27 mouse cellular contexts compared by ENCODE assay signal in the genomic region with DNA sequence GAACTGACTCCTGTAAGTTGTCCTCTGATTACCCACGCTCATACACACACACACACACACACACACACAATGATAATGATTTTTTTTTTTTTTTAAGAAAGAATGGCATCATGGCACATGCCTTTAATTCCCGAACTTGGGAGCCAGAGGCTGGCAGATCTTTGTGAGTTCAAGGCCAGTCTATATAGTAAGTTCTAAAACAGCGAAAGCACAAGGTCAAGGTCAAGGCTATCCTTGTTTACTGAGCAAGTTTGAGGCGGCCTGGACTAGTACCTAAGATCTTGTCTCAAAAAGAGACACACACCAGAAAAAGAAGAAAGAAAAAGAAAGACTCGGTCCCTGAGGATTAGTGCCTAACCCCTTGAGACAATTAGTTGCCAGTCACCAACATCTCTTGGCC. TPM values are rescaled to one million over a fixed set of nuclear protein-coding genes. Genes with fewer than 3 reads are reported as not detected.
A peak's percentile ranks its signal among the peaks of the same experiment; 100 is the strongest.
DNase-seq lines count a peak whose midpoint lies in the region; ATAC-seq and TF ChIP-seq lines count a peak whose summit lies in the region.
"Had no signal": no experiment of that assay in that cellular context is flagged by ENCODE, and none has a peak within 500 bp of the region (broad histone marks: within the 10 kb centered on the region; RNA-seq: fewer than 3 reads in every experiment).

No protein-coding gene starts in this region.

- H3K9ac ChIP-seq in midbrain, embryonic 11.5 days (ENCODE audit: low read length), result no peak overlapping the region
- H3K9ac ChIP-seq in ES-E14 (ENCODE audit: insufficient read depth, low read depth, low read length, poor library complexity, severe bottlenecking), result no peak overlapping the region
- H3K9ac ChIP-seq in heart, adult 2 months (ENCODE audit: low read depth, low read length), result no peak overlapping the region
- H3K9ac ChIP-seq: embryonic facial prominence, embryonic 13.5 days; embryonic facial prominence, embryonic 15.5 days; forebrain, embryonic 12.5 days had no signal

- in situ Hi-C loops in ES-E14 (cut with MboI; ENCODE audit: low sequenced_read_pairs in 2 of 2, unreplicated experiment in 2 of 2), result no loop called here

- no peaks in the 10 kb centered on the region for H3K4me1 ChIP-seq in midbrain, embryonic 11.5 days (ENCODE audit: control insufficient read depth, insufficient read depth, low read length)
- H3K4me1 ChIP-seq in midbrain, embryonic 10.5 days, result peaks cover 3% of the 10 kb centered on the region
- peaks cover 4 to 6% of the 10 kb centered on the region in 2 experiments for H3K4me1 ChIP-seq in ES-E14 (ENCODE audit: control insufficient read depth in 2 of 2, insufficient read depth in 2 of 2, low read length in 2 of 2, poor library complexity in 1 of 2)
- peaks cover 2% of the 10 kb centered on the region for H3K4me1 ChIP-seq in heart, adult 2 months (ENCODE audit: control insufficient read depth, insufficient read depth, low read length)

- 86% methylated on average over 5 of the region's 5 CpGs for WGBS in midbrain, embryonic 11.5 days
- 93% methylated on average over 5 of the region's 5 CpGs for WGBS in midbrain, embryonic 10.5 days
- WGBS in heart, adult 2 months, result 93% methylated on average over 5 of the region's 5 CpGs

- no peak for TF ChIP-seq POLR2A in heart, adult 2 months (IDR thresholded peaks at IDR 0.05; ENCODE audit: insufficient read depth, low read depth, low read length)

- peaks cover 31% of the 10 kb centered on the region for H3K36me3 ChIP-seq in midbrain, embryonic 11.5 days (ENCODE audit: control insufficient read depth, insufficient read depth, low read length)
- H3K36me3 ChIP-seq in midbrain, embryonic 10.5 days, result peaks cover 84% of the 10 kb centered on the region
- H3K36me3 ChIP-seq in ES-E14 (ENCODE audit: control insufficient read depth, insufficient read depth, low read length, poor library complexity, severe bottlenecking), result peaks cover 12% of the 10 kb centered on the region
- H3K36me3 ChIP-seq in heart, adult 2 months (ENCODE audit: control insufficient read depth, insufficient read depth, low read length), result peaks cover 23% of the 10 kb centered on the region

- peaks cover 4% of the 10 kb centered on the region; the same call in 1 of the 2 replicates for H3K9me3 ChIP-seq in midbrain, embryonic 11.5 days (ENCODE audit: control insufficient read depth, low read length)
- H3K9me3 ChIP-seq in midbrain, embryonic 10.5 days (replicated peaks), result peaks cover 13% of the 10 kb centered on the region; the same call in 1 of the 2 replicates
- H3K9me3 ChIP-seq in ES-E14 (ENCODE audit: control insufficient read depth, insufficient read depth, low read depth, low read length), result no peaks in the 10 kb centered on the region
- H3K9me3 ChIP-seq: embryonic facial prominence, embryonic 15.5 days had no signal

- ATAC-seq in midbrain, embryonic 11.5 days (ENCODE audit: low FRiP score), result no peak
- ATAC-seq: CD4-positive, CD25-positive, alpha-beta regulatory T cell, adult 4 months; forebrain, embryonic 14.5 days; forebrain, embryonic 16.5 days had no signal

- no peak overlapping the region for H3K4me2 ChIP-seq in midbrain, embryonic 11.5 days
- H3K4me2 ChIP-seq: embryonic facial prominence, embryonic 13.5 days; embryonic facial prominence, embryonic 15.5 days; forebrain, embryonic 12.5 days had no signal

- no peak for TF ChIP-seq CTCF in heart, adult 2 months (IDR thresholded peaks at IDR 0.05)

- H3K27ac ChIP-seq in midbrain, embryonic 11.5 days (ENCODE audit: low read depth, low read length), result no peak overlapping the region
- no peak overlapping the region for H3K27ac ChIP-seq in midbrain, embryonic 10.5 days (replicated peaks)
- H3K27ac ChIP-seq in ES-E14 (ENCODE audit: insufficient read depth, low read depth, low read length, poor library complexity, severe bottlenecking), result peak overlapping the region; percentile 31; the same call in 1 of the 2 replicates
- no peak overlapping the region for H3K27ac ChIP-seq in heart, adult 2 months
- H3K27ac ChIP-seq: embryonic facial prominence, embryonic 13.5 days; embryonic facial prominence, embryonic 15.5 days; forebrain, embryonic 10.5 days; forebrain, embryonic 12.5 days had no signal

- peaks cover 4% of the 10 kb centered on the region for H3K79me2 ChIP-seq in heart, adult 2 months (replicated peaks; ENCODE audit: control insufficient read depth, insufficient read depth, low read length)

- H3K27me3 ChIP-seq in midbrain, embryonic 11.5 days (ENCODE audit: control insufficient read depth, insufficient read depth, low read length), result no peaks in the 10 kb centered on the region
- no peaks in the 10 kb centered on the region for H3K27me3 ChIP-seq in midbrain, embryonic 10.5 days (ENCODE audit: low read depth, poor library complexity, severe bottlenecking)
- no peaks in the 10 kb centered on the region for H3K27me3 ChIP-seq in heart, adult 2 months (ENCODE audit: control insufficient read depth, insufficient read depth, low read length)
- H3K27me3 ChIP-seq: CH12.LX; embryonic facial prominence, embryonic 13.5 days; embryonic facial prominence, embryonic 15.5 days; forebrain, embryonic 12.5 days had no signal

- peak; percentile 57 for DNase-seq in midbrain, embryonic 11.5 days (ENCODE audit: low spot score, missing footprints)
- DNase-seq in midbrain, embryonic 10.5 days (ENCODE audit: low spot score), result no peak
- DNase-seq in ES-E14 (ENCODE audit: low read depth, low spot score), result peak; percentile 12
- DNase-seq in ZHBTc4 (ENCODE audit: low read depth, low spot score), result peak; percentile 74
- no peak for DNase-seq in heart, adult 2 months
- DNase-seq in gastrocnemius, postnatal 36 days, result no peak
- no peak for DNase-seq in layer of hippocampus, adult 9-10 months (ENCODE audit: low spot score)
- DNase-seq: adrenal gland, adult 2 months; adrenal gland, postnatal 10 days; adrenal gland, postnatal 36 days; B cell, adult 2 months; cerebellum, adult 11 months; cerebellum, adult 18-20 months; cerebellum, adult 8-10 months; cerebellum, adult 9-11 months; cerebellum, postnatal 14 days; cerebellum, postnatal 36 days; embryo, embryonic 11 days had no signal

- no peak overlapping the region for H3K4me3 ChIP-seq in midbrain, embryonic 11.5 days (ENCODE audit: low read depth, low read length)
- no peak overlapping the region for H3K4me3 ChIP-seq in midbrain, embryonic 10.5 days
- no peak overlapping the region for H3K4me3 ChIP-seq in ES-E14 (ENCODE audit: insufficient read depth in 1 of 2, low read depth in 1 of 2, low read length in 2 of 2, poor library complexity in 1 of 2, severe bottlenecking in 1 of 2)
- no peak overlapping the region for H3K4me3 ChIP-seq in heart, adult 2 months
- H3K4me3 ChIP-seq: embryonic facial prominence, embryonic 13.5 days; embryonic facial prominence, embryonic 15.5 days; erythroblast, embryonic 14.5 days; forebrain, embryonic 10.5 days; forebrain, embryonic 12.5 days had no signal

- intact Hi-C loops in heart, adult 2 months (cut with DNase I), result no loop called here
- intact Hi-C loops in gastrocnemius, postnatal 36 days (cut with DNase I), result no loop called here

- TF ChIP-seq EP300 in heart, adult 2 months (IDR thresholded peaks at IDR 0.05; ENCODE audit: insufficient read depth, low read depth, low read length), result no peak

TF ChIP-seq in ES-E14, 5 proteins besides CTCF, POLR2A, EP300 and RAD21:
- TF ChIP-seq MAFK (IDR thresholded peaks at IDR 0.05; ENCODE audit: insufficient read depth, low read depth, low read length), result no peak
- TF ChIP-seq CHD2 (IDR thresholded peaks at IDR 0.05; ENCODE audit: low read depth, low read length), result no peak
- 0 out of 2 replicates have a peak, but pooled peaks have one; percentile 35 for TF ChIP-seq ZNF384 (IDR thresholded peaks at IDR 0.05; ENCODE audit: low read depth, low read length)

RNA-seq across cellular contexts. Expression of a gene that starts 7.7 kb away (rescaled TPM):
- polyA plus RNA-seq in midbrain, embryonic 11.5 days (2014; fragmentation: Nextera tagmentation; extraction: Ambion mirVana), result 52.2 and 56.5 TPM in 2 replicates
- polyA plus RNA-seq in midbrain, embryonic 10.5 days (2016; fragmentation: Nextera tagmentation; extraction: Ambion mirVana), result 54.6 and 58.2 TPM in 2 replicates
- 35.4 and 38.7 TPM in 2 replicates for total RNA-seq in ES-E14 (2012; rRNA removed)
- total RNA-seq in heart, adult 2 months (2021), result 10 to 100 TPM; 26.4 to 26.8 TPM
- 6.9 and 10.5 TPM in 2 replicates for polyA plus RNA-seq in heart, adult 2 months (2012; rRNA removed)
- total RNA-seq in gastrocnemius, postnatal 36 days (2021), result 10 to 100 TPM; 17.2 to 19.3 TPM

Comparison
In these comparisons a context has a peak if more than half of its experiments do, and no peak if none do; other contexts are left out.
1. DNase-seq: peak in midbrain, embryonic 11.5 days (single experiment), ES-E14 (single experiment) and ZHBTc4 (single experiment); none in midbrain, embryonic 10.5 days (single experiment), heart, adult 2 months (0 of 2), gastrocnemius, postnatal 36 days (0 of 2) and layer of hippocampus, adult 9-10 months (single experiment).